Mouse (Mus musculus): ENCODE measurements around the gene Aifm1.
"Not testable (repeated sequence)": the region's sequence is repeated elsewhere in the genome, so short reads cannot be mapped to it uniquely, and the experiment has no call there.

- not testable (repeated sequence) for TF ChIP-seq POLR2A (IDR thresholded peaks at IDR 0.05; ENCODE audit: extremely low read depth, insufficient read depth, low read length); CTCF (IDR thresholded peaks at IDR 0.05; ENCODE audit: low read depth, low read length)
Observed at GRCm38 (mm10) chrX:48436082-48436481, 77.3 kb downstream of the Aifm1 start.
